Mouse (Mus musculus) C2C12 (cell line): ENCODE results near the gene 4930412O13Rik.

Source experiments
- CEBPB ChIP-seq: IDR thresholded peaks from one replicate; pipeline ENCODE4 v1.6.1; 2011; ENCODE audit warnings: low read depth, mild to moderate bottlenecking, control low read depth, moderate library complexity
- CTCF ChIP-seq: IDR thresholded peaks from one replicate; pipeline ENCODE4 v1.5.1; 2011; ENCODE audit not compliant: control insufficient read depth, insufficient read depth, insufficient read length
- FOSL1 ChIP-seq: IDR thresholded peaks from one replicate; pipeline ENCODE4 v1.8.0; 2011; ENCODE audit warnings: mild to moderate bottlenecking, low read length; ENCODE audit not compliant: poor library complexity, insufficient read depth, severe bottlenecking
- MAX ChIP-seq: IDR thresholded peaks from one replicate; pipeline ENCODE4 v1.6.1; 2011; ENCODE audit warnings: mild to moderate bottlenecking, control low read depth
- MYOD1 ChIP-seq: IDR thresholded peaks from one replicate; pipeline ENCODE4 v1.6.1; 2011; ENCODE audit warnings: low read depth; ENCODE audit not compliant: control insufficient read depth, insufficient read length
- MYOG ChIP-seq: IDR thresholded peaks from one replicate; pipeline ENCODE4 v1.6.1; 2011; ENCODE audit not compliant: control insufficient read depth, insufficient read length; ENCODE audit errors: extremely low read depth
- USF1 ChIP-seq: IDR thresholded peaks from one replicate; pipeline ENCODE4 v1.6.1; 2011; ENCODE audit warnings: low read depth, mild to moderate bottlenecking, control low read depth, moderate library complexity

- no peak for TF ChIP-seq CTCF
- no peak for TF ChIP-seq MAX
- TF ChIP-seq CEBPB: no peak
- TF ChIP-seq MYOD1: no peak
- TF ChIP-seq MYOG: no peak
- TF ChIP-seq USF1: no peak
- TF ChIP-seq FOSL1: no peak
Observed at GRCm38 (mm10) chr2:9890906-9891305, 9.9 kb downstream of the 4930412O13Rik start.
